Mouse (Mus musculus): Measurements from ENCODE around the gene Zfp326.
"Not testable (repeated sequence)": the region's sequence is repeated elsewhere in the genome, so short reads cannot be mapped to it uniquely, and the experiment has no call there.

Gene Zfp326

DNA sequence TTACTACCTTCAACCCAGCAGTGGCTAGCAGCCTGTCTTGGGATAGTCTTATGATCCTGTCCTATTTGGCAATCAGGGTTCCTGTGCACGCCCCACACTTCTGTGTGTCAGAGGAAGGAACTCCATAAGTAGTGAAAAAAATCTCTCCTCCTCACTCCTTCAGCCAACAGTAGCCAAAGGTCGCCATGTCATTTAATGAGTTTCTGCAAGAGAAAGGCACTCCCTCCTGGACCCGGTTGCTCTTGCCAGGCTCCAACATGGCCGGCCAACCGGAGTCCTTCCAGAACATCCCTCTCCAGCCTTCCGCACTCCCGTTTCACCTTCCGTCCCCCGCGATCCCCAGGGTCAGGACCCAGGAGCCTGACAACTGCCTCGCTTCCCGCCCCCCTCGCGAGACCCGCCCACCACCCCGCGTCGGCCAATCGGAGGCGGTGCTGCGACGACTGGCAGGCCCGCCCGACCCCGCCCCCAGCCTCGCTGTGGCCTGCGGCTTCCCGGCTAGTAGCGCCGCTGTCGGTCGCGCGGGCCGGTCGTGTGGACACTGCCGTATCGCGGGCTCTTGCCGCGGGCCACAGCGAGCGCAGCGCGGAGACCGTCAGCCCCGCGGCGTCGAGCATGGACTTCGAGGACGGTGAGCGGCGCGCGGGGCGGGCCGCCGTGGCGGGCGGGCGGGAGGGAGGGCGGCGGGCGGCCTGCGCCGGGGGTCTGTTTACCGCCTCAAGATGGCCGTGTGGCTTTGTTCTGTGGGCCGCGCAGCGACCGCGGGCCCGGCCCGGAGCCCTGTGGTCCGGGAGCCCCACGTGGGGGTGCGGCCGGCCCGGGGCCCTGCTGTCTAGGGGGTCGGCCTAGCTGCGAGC, at the start of gene Zfp326:
Zfp326 (plus strand) TSS at position 498 of the 857 bp plus-strand sequence.
- peak; percentile 92 for DNase-seq

DNA sequence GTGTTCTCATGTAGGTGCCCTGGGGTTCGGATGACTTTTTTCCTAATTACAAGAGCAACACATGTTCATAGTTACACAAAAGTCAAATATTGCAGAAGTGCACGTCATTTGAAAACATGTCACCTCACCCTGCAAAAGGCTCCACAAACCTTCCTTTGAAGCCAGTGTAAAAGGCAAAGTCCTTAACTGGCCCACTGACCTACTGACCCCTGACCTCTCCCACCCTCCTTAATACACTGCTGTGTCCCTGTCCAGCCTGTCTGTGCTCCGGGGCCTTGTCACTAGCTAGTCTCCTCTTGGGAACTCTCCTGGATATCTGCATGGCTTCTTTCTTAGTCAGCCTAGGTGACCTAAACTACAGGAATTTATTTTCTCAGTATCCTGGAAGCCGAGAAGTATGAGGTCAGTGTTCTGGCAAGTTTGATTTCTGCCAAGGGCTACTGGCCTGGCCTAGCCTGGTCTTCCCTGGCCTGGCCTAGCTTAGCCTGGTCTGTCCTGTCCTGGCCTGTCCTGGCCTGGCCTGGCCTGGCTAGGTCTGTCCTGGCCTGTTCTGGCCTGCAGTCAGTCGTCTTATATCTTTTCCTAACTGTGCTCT, 49.4 kb upstream of the Zfp326 start:
- DNase-seq = no peak

DNA sequence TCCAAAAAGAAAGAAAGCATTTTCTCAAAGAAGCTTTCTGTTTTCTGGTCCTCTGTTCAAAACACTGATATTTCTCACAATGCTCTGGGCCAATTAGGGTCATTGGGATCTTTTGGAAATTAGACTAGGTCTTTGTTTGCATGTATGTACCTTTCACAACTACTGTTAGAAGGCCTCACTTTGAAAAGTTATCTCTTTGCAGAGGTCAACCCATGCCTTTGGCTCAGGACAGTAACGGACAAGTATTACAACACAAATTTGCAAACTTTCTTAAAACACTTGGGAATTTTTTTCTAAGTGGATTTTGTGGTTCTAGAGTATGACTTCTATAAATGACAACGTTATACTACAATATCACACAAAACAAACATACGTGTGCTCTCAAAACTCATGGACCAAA, 48.3 kb upstream of the Zfp326 start:
- DNase-seq = no peak

DNA sequence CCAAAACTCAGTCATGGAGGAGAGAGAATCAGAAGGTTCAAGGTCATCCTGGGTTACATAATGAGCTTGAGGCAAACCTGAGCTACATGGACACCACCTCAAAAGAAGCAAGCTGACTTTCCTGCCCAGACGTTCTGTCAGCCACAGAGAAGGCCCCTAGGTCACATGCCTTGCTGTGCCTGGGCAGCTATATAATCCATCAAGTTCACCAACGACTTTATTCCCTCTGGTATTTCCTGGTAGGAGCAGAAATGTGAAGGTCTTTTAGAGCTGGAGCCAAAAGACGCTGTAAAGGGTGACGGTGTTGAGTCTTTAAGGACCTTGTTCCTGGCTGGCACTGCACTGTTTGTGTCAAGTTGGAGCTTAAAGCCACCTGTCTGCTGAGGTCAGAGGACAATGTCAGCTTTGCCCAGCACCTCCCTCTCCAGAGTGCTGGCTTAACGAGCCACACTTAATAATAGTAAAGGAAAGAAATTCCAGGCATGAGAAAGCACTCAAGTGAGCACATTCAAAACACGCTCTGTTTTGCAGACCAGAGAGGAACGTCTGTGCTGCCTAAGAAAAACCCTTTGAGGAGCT, 47.3 kb upstream of the Zfp326 start:
- DNase-seq = no peak

DNA sequence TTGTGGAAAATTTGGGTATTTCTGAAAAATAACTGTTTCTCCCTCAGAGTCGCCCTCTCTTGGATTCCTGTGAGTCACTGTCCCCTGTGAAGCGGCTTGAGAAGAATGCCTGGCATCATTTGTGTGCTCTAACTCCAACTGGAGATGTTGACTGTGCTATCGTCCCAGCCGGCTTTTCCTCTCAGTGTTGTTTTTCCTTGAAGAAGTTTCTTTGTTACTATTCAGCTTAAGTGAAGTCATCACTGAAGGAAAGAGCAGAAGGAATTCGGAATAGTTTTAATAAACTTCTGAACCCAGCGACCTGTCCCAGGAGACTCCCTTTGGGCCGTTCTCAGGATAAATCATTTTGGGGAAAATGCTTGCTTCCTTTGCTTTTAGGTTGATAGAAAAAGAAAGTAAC, 44.2 kb upstream of the Zfp326 start:
- no peak for DNase-seq

DNA sequence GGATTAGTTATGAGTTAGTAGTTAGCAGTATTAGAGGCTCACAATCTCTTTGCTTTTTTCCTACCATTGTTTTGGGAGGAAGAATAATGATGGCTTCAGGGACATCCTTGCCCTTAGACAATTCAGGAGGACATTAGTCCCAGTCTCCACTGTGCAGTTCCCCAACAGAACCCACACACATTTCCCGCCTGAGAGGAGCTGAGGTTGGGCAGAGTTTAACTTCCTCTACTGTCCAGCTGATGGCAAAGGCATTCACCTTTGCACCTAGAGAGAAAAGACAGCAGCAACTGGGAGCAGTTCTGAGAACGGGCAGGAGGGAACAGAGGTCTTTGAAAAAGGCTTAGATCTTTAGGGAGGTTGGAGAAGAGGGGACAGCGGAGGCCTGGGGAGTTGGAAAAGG, 42.4 kb upstream of the Zfp326 start:
- DNase-seq = no peak

DNA sequence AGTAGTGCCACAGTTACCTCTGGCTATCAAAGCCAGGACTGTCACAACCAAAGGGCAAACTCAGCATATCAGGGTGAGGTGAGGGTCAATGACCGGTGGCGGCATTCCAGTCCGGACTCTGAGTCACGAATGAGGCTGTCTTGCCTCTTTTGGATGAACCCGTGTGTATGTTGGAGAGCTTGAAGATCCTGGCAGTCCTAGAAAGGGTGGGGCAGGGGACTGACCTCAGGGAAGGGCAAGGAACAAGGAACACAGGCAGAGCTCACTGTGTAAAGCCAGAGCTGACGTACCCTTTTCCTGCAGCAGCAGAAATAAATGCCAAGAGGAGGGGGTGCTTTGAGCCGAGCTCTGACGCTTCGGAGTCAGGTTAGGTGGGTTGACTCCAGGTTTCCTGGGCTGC, 40.4 kb upstream of the Zfp326 start:
- DNase-seq = no peak

DNA sequence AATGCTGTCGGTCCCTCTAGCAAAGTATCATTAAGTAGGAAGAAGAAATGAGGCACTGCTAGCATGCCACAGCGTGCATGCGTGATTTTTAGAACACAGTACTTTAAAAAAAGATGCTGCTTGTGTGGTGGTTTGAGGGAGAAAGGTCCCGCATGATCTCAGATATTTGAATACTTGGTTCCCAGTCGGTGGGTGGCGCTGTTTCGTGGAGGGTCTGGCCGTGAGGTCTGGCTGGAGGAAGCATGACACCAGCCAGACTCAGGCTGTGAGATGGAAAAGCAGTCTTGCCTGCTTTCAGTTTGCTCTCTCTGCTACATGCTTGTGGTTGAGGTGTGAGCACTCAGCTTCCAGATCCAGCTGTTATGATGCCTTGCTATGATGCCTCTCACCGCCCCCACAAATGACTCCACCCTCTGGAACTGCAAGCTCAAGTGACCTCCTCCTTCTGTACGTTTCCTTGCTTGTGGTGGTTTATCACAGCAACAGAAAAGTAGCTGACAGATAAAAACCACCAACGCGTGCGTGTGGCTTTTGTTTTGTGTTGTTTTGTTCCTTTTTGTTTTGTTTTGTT, 36.5 kb upstream of the Zfp326 start:
- DNase-seq = no peak

DNA sequence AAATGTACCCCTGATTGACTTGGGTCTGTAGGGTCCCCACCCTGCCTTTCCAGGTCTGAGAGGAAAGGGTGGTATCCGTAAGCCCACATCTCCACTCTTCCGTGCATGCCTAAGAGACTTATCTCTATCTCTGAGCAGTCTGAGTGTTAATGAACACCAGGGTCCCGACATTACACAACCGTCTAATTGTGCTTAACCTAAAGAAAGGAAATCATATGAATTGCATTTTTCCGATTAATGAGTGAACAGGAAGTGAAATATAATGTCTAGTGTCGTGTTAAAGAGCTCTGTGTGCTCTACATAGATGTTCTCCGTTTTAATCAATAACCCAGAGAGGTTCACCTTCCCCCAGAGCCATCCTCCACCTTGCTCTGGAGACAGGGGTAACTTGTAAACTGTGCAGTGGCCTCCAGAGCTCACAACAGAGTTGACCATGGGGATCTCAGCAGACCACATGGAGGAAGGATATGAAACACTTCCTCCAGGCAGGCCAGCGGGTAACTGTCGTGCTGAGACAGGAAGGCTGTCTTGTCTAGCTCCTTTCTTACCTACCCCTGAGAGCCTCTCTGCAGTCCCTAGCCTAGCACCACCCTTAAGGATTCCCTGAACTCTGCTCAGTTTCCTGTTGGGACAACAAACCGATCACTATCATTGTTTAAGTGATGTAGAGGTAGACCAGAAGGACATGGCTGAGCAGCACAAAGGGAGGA, 32.2 kb upstream of the Zfp326 start:
- no peak for DNase-seq

DNA sequence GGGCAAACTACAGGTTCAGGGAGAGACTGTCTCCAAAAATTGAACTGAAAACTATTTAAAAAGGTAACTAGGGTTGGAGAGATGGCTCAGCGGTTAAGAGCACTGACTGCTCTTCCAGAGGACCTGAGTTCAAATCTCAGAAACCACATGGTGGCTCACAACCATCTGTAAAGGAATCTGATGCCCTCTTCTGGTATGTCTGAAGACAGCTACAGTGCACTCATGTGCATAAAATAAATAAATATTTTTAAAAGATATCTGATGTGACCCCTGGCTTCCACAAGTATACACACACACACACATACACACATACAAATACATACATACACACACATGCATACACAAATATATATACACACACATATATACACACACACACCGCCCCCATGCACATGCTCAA, 31.3 kb upstream of the Zfp326 start:
- no peak for DNase-seq

DNA sequence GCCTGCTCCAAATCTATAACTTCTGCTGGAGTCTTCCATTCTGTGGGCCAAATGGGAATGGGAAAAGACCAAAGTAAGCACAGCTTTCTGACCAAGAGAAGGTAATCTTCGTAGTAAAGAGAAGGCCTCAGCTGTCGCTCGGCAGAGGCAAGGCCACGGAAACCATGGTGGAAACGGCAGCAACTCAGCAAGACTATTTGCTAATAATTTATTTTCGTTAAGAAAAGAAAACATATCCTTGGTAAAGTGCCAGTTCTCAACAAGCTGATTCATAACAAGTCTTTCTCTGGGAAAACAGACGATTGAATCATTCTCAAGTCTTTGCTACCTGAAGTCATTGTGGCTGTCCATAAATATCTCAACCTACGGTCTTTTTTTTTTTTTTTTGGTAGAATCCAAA, 28.6 kb upstream of the Zfp326 start:
- DNase-seq = no peak

DNA sequence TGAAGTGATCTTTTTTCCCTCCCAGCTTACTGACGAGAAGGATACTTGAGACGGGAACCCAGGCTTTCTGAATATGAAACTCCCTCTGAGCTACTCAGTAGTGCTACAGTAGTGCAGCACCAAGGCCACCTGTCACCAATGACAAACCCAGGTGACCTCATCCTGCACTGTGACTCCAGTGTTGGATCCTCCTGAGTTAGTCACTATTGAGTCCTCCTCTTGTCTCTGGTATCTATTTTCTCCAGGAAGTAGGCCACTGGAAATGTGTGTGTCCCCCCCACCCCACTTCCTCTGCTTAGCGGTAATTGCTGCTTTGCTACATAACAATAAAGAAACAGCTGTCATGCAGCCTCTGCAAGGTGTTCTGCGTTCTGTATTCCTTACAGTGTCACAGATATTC, 27.1 kb upstream of the Zfp326 start:
- no peak for DNase-seq

DNA sequence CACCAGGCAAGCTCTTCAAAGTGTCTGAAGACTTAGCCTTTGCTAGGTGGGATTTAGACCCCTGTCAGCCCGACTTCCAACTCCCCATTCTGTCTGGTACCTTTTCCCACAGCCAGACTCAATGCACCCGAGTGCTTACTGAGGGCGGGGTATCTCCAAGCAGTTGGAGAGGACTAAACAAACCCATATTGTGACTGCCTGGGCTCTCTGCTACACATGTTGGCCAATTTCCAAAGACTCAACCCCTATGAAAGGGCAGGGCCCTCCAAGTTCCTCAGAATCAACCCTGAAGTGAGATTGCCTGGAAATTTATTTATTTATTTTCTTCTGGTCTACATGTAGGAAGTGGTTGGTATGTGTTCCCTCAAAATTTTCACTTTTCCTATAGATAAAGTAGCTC, 26.7 kb upstream of the Zfp326 start:
- DNase-seq = no peak

DNA sequence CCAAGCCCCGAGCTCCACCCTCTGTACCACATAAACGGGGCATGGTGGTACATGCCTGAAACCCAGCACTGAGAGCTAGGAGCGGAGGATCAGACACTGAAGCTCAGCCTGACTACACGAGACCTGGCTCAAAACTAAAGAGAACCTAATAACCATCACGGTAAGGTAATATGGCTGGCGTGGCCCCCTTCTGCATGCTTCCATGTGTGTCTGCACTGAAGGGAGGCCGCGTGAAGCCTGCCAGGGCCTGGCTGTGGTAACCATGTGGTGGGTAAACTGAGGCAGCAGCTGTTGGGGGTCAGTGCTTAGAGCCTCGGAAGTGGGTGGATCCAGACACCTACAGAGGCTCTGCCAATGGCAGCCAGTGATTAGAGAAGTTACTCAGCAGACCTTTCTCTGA, 23.1 kb upstream of the Zfp326 start:
- no peak for DNase-seq

DNA sequence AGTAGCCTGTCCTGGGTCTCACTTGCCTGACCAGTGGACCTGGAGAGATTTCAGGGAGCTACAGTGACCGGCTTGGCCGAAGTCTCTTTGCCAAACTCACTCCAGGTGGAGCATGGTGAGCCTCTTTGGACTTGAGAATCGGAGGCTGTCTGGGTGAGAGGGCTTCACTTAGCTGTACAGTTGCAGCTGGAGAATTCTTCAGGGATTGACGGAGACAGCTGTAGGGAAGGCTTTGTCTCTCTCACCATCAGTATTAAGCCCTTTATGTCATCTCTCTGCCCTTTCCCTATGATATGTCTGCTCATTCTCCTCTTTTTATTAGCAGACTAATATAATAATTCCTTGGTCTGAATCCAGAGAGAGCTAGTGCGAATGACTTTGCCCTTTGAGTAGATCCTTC, 18.9 kb upstream of the Zfp326 start:
- no peak for DNase-seq

DNA sequence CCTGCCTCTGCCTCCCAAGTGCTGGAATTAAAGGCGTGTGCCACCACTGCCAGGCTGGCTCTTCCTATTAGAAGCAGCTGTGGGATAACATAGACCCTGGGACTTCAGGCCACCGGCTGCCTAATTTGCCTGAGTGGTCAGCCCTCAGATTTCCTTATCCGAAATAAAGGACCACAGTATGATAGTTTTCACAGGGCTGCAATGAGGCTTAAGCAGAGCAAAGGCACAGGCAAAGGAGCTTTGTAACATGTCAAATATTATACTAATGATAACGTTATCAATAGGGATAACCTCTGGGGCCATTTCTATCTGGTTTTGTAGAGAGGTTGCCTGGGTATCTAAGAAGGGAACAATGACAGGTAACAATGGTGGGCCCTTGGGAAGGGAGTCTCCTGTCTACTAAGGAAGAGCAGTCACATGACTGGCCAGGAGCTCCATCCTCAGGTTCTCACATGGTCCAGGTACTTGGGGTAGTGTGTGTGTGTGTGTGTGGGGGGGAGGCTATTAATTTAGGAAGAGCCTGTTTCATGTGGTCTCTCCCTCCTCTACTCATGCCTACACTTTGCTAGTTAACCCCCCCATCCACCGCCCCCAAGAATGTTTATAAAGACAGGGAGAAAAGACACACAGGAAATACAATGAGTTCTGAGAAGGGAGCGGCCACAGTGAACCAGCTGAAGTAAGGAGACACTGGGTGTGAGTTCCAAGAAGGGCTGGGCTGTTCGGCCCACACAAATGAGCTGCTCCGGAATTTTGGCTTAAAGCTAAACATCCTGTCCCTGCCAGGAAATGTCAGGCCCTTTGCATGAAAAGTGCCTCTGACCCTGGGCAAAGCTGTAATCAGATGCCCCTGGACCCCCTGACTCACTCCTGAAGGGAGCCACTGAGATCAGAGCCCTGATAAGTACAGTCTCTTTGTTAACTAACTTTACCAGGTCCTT, 17.3 kb upstream of the Zfp326 start:
- DNase-seq = peak; percentile 70

DNA sequence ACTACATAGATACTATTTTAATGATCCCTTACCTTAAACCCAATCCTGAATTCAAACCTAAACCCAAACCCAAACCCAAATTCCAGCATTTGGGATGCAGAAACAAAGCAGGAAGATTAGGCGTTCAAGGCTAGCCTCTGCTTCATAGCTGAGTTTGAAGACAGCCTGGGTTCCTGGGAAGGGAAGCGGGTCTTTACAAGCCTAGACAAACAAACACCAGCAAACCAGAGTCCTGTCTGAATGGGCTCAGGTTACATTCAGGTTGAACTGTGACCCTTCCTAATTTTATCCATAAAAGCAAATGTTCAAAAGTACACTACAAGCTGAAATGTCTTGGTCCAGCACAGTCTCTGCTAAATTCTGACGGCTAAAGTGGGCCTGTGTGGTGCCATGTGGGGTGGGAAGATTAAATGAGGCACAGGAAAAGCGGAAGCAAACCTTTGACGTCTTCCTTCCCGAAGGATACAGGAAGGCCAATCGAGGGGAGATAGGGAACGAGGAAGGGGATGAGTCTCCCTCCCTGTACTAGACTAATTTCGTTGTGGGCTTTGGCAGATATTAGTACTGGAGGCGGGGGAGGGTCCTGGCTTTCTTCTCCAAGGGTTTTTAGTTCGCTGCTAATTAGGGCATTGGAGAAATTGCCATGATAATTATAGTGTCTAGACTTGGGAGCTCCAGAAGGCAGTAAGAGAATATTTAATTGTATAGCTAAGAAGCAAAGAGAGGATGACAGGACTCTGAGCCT, 16.5 kb upstream of the Zfp326 start:
- DNase-seq = no peak

DNA sequence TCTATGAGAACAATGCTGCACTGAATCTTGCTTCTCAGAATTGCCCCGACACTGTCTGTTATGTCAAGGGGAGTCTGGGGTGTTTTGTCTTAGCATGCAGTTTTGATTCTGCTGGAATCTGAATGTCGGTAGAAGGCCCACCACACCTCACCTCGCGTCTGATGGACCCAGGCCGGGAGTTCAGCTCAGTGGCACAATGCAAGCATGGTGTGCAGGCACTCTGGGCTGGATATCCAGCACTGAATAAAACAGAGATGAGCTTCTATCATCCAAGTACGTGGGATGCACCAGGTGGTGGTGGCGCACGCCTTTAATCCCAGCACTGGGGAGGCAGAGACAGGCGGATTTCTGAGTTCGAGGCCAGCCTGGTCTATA, 15.9 kb upstream of the Zfp326 start:
- DNase-seq = no peak

DNA sequence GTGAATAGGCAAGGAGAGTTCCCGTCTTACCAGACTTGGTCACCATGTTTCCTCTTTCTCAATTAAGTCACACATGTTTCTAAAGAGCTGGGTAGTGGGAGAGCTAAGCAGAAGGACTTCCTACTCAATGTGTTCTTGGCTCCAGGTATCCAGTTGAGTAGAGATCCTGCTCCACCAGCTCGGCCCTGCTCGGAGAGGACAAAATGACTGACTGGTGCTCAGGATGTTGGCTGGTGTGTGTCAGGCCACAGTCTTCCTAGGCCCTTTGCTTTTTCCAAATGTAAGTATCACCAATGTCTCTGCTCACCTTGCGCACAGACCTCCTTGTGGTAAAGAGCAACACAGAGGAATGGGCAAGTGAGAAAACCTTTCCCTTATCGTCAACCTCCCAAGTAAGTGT, 14.7 kb upstream of the Zfp326 start:
- no peak for DNase-seq

DNA sequence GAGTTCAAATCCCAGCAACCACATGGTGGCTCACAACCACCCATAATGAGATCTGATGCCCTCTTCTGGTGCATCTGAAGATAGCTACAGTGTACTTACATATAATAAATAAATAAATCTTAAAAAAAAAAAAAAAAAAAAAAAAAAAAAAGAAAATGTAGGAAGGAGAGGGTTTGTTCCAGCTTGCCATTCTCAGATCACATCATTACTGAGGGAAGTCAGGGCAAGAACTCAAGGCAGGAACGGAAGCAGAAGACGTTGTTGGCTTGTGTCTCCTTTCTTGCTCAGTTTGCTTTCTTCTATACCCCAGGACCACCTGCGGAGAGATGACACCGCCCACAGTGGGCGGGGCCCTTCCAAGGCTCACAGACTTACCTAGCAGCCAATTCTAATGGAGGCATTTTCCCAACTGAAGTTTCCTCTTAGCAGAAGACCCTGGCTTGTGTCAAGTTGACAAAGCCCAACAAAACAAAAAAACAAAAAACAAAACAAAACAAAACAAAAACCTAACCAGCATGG, 11.2 kb upstream of the Zfp326 start:
- not testable (repeated sequence) for DNase-seq

DNA sequence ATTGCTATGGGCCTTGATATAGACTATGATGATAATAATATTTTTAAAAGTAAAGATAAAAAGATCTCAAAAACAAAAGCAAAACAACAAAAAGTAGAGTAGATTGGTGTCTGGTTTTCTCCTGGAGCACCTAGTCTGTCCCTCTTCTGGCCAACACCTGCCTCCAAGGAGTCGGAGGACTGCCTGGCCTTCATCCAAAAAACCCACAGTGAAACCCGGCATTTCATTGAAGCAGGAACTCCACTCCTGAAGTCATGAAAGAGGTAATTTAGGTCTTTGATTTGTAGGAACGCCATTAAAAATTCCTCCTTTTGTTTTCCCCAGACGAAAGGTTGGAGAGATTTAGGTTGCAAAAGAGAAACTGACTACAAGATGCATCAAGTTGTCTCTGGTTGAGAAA, 8.9 kb upstream of the Zfp326 start:
- DNase-seq = no peak

Measured in lung, postnatal 14 days (tissue).